Mouse (Mus musculus) embryonic facial prominence, embryonic 13.5 days (tissue): ENCODE measurements around the gene Tmprss12. TPM values are rescaled to one million over a fixed set of nuclear protein-coding genes. Genes with fewer than 3 reads are reported as not detected.
"Not testable (repeated sequence)": the region's sequence is repeated elsewhere in the genome, so short reads cannot be mapped to it uniquely, and the experiment has no call there.

ENCODE experiments used
- ATAC-seq: fragments of 200-750 bp; cut with Nextera tagmentation; 2 replicates; pipeline ENCODE4 v1.8.0; 2017; ENCODE audit warnings: low read depth; ENCODE audit not compliant: insufficient number of reproducible peaks, insufficient read depth, low FRiP score, low TSS enrichment
- H3K27ac ChIP-seq: fragments of 300-500 bp; sonication (generic); 2 replicates; pipeline ENCODE4 v1.5.1; 2015; ENCODE audit warnings: moderate library complexity, mild to moderate bottlenecking, inconsistent platforms
- H3K27me3 ChIP-seq: fragments of 300-500 bp; sonication (generic); 2 replicates; pipeline ENCODE4 v1.6.1; 2015; ENCODE audit warnings: mild to moderate bottlenecking, inconsistent platforms
- H3K36me3 ChIP-seq: fragments of 300-500 bp; sonication (generic); 2 replicates; pipeline ENCODE4 v1.6.1; 2015; ENCODE audit warnings: mild to moderate bottlenecking, inconsistent platforms
- H3K4me1 ChIP-seq: fragments of 300-500 bp; sonication (generic); 2 replicates; pipeline ENCODE4 v1.6.1; 2015; ENCODE audit warnings: inconsistent platforms
- H3K4me2 ChIP-seq: fragments of 300-500 bp; sonication (generic); 2 replicates; pipeline ENCODE4 v1.6.1; 2015; ENCODE audit warnings: moderate library complexity, mild to moderate bottlenecking, inconsistent platforms
- H3K4me3 ChIP-seq: fragments of 300-500 bp; sonication (generic); 2 replicates; pipeline ENCODE4 v1.5.1; 2015; ENCODE audit warnings: mild to moderate bottlenecking, inconsistent platforms
- H3K9ac ChIP-seq: fragments of 300-500 bp; sonication (generic); 2 replicates; pipeline ENCODE4 v1.6.1; 2015; ENCODE audit warnings: mild to moderate bottlenecking, inconsistent platforms
- H3K9me3 ChIP-seq: fragments of 300-500 bp; sonication (generic); 2 replicates; pipeline ENCODE4 v1.6.1; 2016; ENCODE audit warnings: inconsistent platforms
- WGBS: fragments of 180-500 bp; shearing (Covaris S2); methylation state at CpG from one replicate; pipeline ENCODE4 v1.1.7; 2015; ENCODE audit warnings: mixed read lengths; 5-methylcytosine and 5-hydroxymethylcytosine counted together
- polyA plus RNA-seq: library from polyadenylated mRNA; unstranded; fragments of >200 nt; fragmentation: Nextera tagmentation; extraction: Ambion mirVana; gene quantifications from 2 replicates; pipeline ENCODE4 v1.2.1, GENCODE M21; 2015

Gene Tmprss12
- polyA plus RNA-seq, 1 experiment from 2014 or later: not detected

GRCm38 (mm10) chr15:100332077-100332961 lies 51.7 kb downstream of the Tmprss12 start:
- H3K9ac ChIP-seq, H3K4me2 ChIP-seq, H3K4me3 ChIP-seq, H3K36me3 ChIP-seq, H3K9me3 ChIP-seq, H3K27ac ChIP-seq, H3K27me3 ChIP-seq, ATAC-seq, H3K4me1 ChIP-seq: not testable (repeated sequence)
- 42% methylated on average over 2 of the region's 10 CpGs for WGBS

GRCm38 (mm10) chr15:100334629-100335028 lies 54.0 kb downstream of the Tmprss12 start, which contains the start of gene Mettl7a3:
Gene Mettl7a3, plus strand, starts transcription at chr15:100334929.
- Histone ChIP-seq H3K4me1 (no peaks in the 10 kb centered on the region), H3K9me3 (no peaks in the 10 kb centered on the region), H3K4me3 (no peak within 1 kb of the TSS), H3K27ac (no peak within 1 kb of the TSS), H3K4me2 (no peak within 1 kb of the TSS), H3K27me3 (no peaks in the 10 kb centered on the region), H3K36me3 (no peaks in the 10 kb centered on the region), H3K9ac (no peak within 1 kb of the TSS)
- ATAC-seq: no peak
- WGBS: 60% methylated on average over 10 of the region's 10 CpGs

- ATAC-seq, H3K9ac ChIP-seq, H3K4me1 ChIP-seq, H3K27ac ChIP-seq, H3K27me3 ChIP-seq, H3K36me3 ChIP-seq, H3K4me3 ChIP-seq, H3K4me2 ChIP-seq, H3K9me3 ChIP-seq: not testable (repeated sequence)
Measured at GRCm38 (mm10) chr15:100337328-100337727, 56.7 kb downstream of the Tmprss12 start.

- H3K36me3 ChIP-seq, H3K27ac ChIP-seq, H3K9me3 ChIP-seq, H3K4me1 ChIP-seq, H3K4me2 ChIP-seq, H3K4me3 ChIP-seq, H3K27me3 ChIP-seq, ATAC-seq, H3K9ac ChIP-seq: not testable (repeated sequence)
- 40% methylated on average over 10 of the region's 10 CpGs for WGBS
Measured at GRCm38 (mm10) chr15:100337847-100338246, 57.2 kb downstream of the Tmprss12 start.

GRCm38 (mm10) chr15:100341314-100341980 lies 60.8 kb downstream of the Tmprss12 start:
- 70% methylated on average over 4 of the region's 5 CpGs for WGBS
- not testable (repeated sequence) for ATAC-seq, H3K4me2 ChIP-seq

More at GRCm38 (mm10) chr15:100341314-100341980, 60.8 kb downstream of the Tmprss12 start:
- H3K4me3 ChIP-seq, H3K27ac ChIP-seq, H3K36me3 ChIP-seq, H3K9ac ChIP-seq, H3K4me1 ChIP-seq, H3K27me3 ChIP-seq, H3K9me3 ChIP-seq: not testable (repeated sequence)

Other genes with a start within 250 kb of the Tmprss12 start
- 13.0 and 13.1 TPM in 2 replicates for gene Dip2b, start 242.2 kb upstream of the Tmprss12 start, polyA plus RNA-seq
- 52.3 and 52.9 TPM in 2 replicates for gene Atf1, start 53.0 kb upstream of the Tmprss12 start, polyA plus RNA-seq
- gene Mettl7a1, start 23.3 kb downstream of the Tmprss12 start, polyA plus RNA-seq: 5.2 and 5.7 TPM in 2 replicates
- gene Mettl7a3, start 54.1 kb downstream of the Tmprss12 start, polyA plus RNA-seq: 0.15 and 0.28 TPM in 2 replicates
- not detected in 2 replicates for gene Methig1, start 72.3 kb downstream of the Tmprss12 start, polyA plus RNA-seq
- gene Mettl7a2, start 72.4 kb downstream of the Tmprss12 start, polyA plus RNA-seq: not detected in 2 replicates
- not detected in 2 replicates for gene Higd1c, start 83.7 kb downstream of the Tmprss12 start, polyA plus RNA-seq
- 0.10 TPM in 1 of 2 replicates, not detected in the other for gene Gm5475, start 141.3 kb downstream of the Tmprss12 start, polyA plus RNA-seq
- 21.8 and 22.0 TPM in 2 replicates for gene Slc11a2, start 144.2 kb downstream of the Tmprss12 start, polyA plus RNA-seq
- gene Letmd1, start 188.2 kb downstream of the Tmprss12 start, polyA plus RNA-seq: 31.4 and 33.0 TPM in 2 replicates
- gene Csrnp2, start 214.7 kb downstream of the Tmprss12 start, polyA plus RNA-seq: 24.3 and 24.8 TPM in 2 replicates